Mouse (Mus musculus): ENCODE results near the gene Npcd. TPM values are rescaled to one million over a fixed set of nuclear protein-coding genes. Genes with fewer than 3 reads are reported as not detected.

Gene Npcd
- polyA plus RNA-seq, 1 experiment = not detected

GRCm38 (mm10) chr15:79829431-79829830 lies 4.6 kb downstream of the Npcd start:
- H3K27me3 ChIP-seq (ENCODE audit: control insufficient read depth, insufficient read depth, low read length) = no peaks in the 10 kb centered on the region
- peaks cover 17% of the 10 kb centered on the region for H3K4me1 ChIP-seq (ENCODE audit: control insufficient read depth, insufficient read depth, low read length)
- no peak overlapping the region for H3K4me3 ChIP-seq (ENCODE audit: control insufficient read depth, low read depth, low read length)
- H3K27ac ChIP-seq (ENCODE audit: control insufficient read depth, insufficient read depth, low read depth, low read length) = no peak overlapping the region
- no peak for TF ChIP-seq CTCF (IDR thresholded peaks at IDR 0.05; ENCODE audit: control insufficient read depth, insufficient read depth, insufficient replicate concordance, low read depth, low read length)
- no peak for TF ChIP-seq POLR2A (IDR thresholded peaks at IDR 0.05; ENCODE audit: control insufficient read depth, low read depth, low read length)
- no peaks in the 10 kb centered on the region for H3K36me3 ChIP-seq (ENCODE audit: control insufficient read depth, insufficient read depth, low read length)

DNA sequence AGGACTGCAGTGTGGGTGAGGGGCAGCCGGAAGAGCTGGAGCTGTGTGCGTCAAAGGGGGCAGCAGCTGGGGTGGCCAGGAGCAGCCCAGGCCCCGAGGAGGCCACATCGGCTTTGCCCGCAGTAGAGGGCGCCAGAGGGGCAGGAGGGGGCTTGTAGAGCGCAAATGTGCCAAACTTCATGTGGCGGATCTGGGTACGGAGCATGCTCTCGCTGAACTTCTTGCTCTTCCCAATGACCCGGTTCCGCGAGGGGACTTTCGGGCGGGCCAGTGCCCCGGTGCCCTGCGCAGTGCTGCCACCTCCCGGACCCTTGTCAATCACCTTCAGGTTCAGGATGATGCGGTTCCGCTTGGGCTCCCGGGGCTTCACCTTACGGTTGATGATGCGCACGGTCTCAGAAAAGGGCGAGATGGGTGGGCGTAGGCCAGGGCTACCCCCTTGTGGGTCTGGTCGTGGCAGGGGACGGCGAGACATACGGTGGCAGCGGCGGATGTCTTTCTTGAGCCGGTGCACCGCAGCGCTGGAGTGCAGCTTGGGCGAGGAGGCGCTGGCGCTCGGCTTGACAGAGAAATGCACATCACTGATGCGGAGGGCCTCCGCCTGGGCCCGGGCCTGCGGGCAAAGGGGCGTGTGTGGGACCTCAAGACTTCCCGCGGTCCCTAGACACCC lies 5.5 kb downstream of the Npcd start:
- Histone ChIP-seq H3K27me3 (ENCODE audit: control insufficient read depth, insufficient read depth, low read length) (no peaks in the 10 kb centered on the region), H3K36me3 (ENCODE audit: control insufficient read depth, insufficient read depth, low read length) (no peaks in the 10 kb centered on the region), H3K4me1 (ENCODE audit: control insufficient read depth, insufficient read depth, low read length) (peaks cover 13% of the 10 kb centered on the region), H3K27ac (ENCODE audit: control insufficient read depth, insufficient read depth, low read depth, low read length) (no peak overlapping the region), H3K4me3 (ENCODE audit: control insufficient read depth, low read depth, low read length) (peak overlapping the region; percentile 26)
- no peak for TF ChIP-seq POLR2A (IDR thresholded peaks at IDR 0.05; ENCODE audit: control insufficient read depth, low read depth, low read length)
- no peak for TF ChIP-seq CTCF (IDR thresholded peaks at IDR 0.05; ENCODE audit: control insufficient read depth, insufficient read depth, insufficient replicate concordance, low read depth, low read length)

- Histone ChIP-seq H3K27ac (ENCODE audit: control insufficient read depth, insufficient read depth, low read depth, low read length) (no peak overlapping the region), H3K27me3 (ENCODE audit: control insufficient read depth, insufficient read depth, low read length) (no peaks in the 10 kb centered on the region), H3K36me3 (ENCODE audit: control insufficient read depth, insufficient read depth, low read length) (no peaks in the 10 kb centered on the region), H3K4me3 (ENCODE audit: control insufficient read depth, low read depth, low read length) (no peak overlapping the region), H3K4me1 (ENCODE audit: control insufficient read depth, insufficient read depth, low read length) (peaks cover 6% of the 10 kb centered on the region)
- TF ChIP-seq CTCF (IDR thresholded peaks at IDR 0.05; ENCODE audit: control insufficient read depth, insufficient read depth, insufficient replicate concordance, low read depth, low read length) (no peak), POLR2A (IDR thresholded peaks at IDR 0.05; ENCODE audit: control insufficient read depth, low read depth, low read length) (no peak)
Observed at GRCm38 (mm10) chr15:79827778-79828210, 6.2 kb downstream of the Npcd start.

DNA sequence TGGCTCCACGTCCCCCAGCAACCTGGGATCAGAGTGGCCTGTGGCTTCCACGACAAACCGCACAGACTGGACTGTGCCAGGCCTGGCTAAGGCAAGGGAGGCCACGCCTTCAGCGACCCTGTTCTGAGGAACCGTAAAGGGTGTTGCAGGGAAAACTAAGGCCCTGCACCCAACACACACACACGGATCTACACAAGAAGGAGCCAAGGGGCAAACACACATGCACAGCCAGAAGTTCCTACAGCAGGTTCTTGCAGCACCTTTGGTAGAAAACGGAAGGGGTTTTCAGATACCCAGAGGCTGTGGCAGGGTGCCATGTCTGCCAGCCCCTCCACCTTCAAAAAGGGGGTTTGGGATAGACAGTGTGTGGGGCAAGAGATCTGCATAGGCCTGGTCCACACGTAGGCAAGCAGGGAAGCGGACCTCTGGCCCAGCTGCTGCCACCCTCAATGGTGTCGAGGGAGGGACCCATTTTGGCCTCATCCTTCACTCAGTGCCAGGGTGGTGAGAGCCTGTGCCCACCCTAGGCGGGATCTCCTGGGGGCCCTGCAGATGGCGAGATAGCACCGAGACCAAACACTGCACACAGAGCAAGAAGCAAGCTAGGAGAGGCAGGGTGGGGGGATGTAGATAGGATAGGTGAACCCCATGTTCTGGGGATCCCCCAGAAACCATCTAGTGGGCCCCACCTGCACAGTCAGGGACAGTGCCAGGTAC lies 6.8 kb downstream of the Npcd start:
- peaks cover 11% of the 10 kb centered on the region for H3K4me1 ChIP-seq (ENCODE audit: control insufficient read depth, insufficient read depth, low read length)
- no peak overlapping the region for H3K27ac ChIP-seq (ENCODE audit: control insufficient read depth, insufficient read depth, low read depth, low read length)
- no peaks in the 10 kb centered on the region for H3K36me3 ChIP-seq (ENCODE audit: control insufficient read depth, insufficient read depth, low read length)
- no peaks in the 10 kb centered on the region for H3K27me3 ChIP-seq (ENCODE audit: control insufficient read depth, insufficient read depth, low read length)
- TF ChIP-seq CTCF (IDR thresholded peaks at IDR 0.05; ENCODE audit: control insufficient read depth, insufficient read depth, insufficient replicate concordance, low read depth, low read length) = no peak
- no peak for TF ChIP-seq POLR2A (IDR thresholded peaks at IDR 0.05; ENCODE audit: control insufficient read depth, low read depth, low read length)
- no peak overlapping the region for H3K4me3 ChIP-seq (ENCODE audit: control insufficient read depth, low read depth, low read length)

GRCm38 (mm10) chr15:79826221-79826935 lies 7.7 kb downstream of the Npcd start:
- peaks cover 12% of the 10 kb centered on the region for H3K4me1 ChIP-seq (ENCODE audit: control insufficient read depth, insufficient read depth, low read length)
- no peak overlapping the region for H3K4me3 ChIP-seq (ENCODE audit: control insufficient read depth, low read depth, low read length)
- H3K36me3 ChIP-seq (ENCODE audit: control insufficient read depth, insufficient read depth, low read length) = no peaks in the 10 kb centered on the region

DNA sequence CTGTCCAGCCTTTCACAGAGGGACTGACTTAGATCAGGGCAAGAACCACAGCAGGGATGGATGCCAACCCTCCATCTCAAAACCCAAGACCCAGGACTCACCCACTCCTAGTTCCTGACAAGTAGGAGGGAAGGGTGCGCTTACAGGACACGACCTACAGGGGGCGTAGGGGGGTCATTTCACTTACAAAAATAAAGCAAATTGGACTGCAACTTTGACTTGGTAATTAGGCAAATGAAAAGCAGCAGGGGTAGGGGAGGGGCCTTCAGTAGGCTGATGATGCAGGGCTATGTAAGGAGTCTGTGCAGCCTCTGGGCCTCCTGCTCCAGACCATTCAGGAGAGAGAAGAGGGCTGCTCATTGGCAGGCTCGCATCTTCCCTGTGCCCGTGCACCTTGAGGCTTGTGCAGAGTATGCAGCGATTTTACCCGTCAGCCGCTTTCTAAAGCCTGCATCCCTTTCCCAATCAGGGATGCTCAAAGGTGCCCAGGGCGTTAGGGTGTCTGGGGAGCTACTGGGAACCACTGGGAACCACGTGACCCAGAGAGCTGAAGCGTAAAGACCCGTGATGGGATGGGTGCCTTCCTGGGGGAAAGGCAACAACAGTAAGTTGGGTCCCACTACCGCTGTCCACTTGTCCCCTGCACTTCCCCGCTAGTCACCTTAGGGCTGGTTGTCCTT lies 8.8 kb downstream of the Npcd start:
- Histone ChIP-seq H3K36me3 (ENCODE audit: control insufficient read depth, insufficient read depth, low read length) (no peaks in the 10 kb centered on the region), H3K4me1 (ENCODE audit: control insufficient read depth, insufficient read depth, low read length) (peaks cover 12% of the 10 kb centered on the region), H3K4me3 (ENCODE audit: control insufficient read depth, low read depth, low read length) (no peak overlapping the region), H3K27me3 (ENCODE audit: control insufficient read depth, insufficient read depth, low read length) (no peaks in the 10 kb centered on the region), H3K27ac (ENCODE audit: control insufficient read depth, insufficient read depth, low read depth, low read length) (no peak overlapping the region)
- TF ChIP-seq POLR2A (IDR thresholded peaks at IDR 0.05; ENCODE audit: control insufficient read depth, low read depth, low read length) (no peak), CTCF (IDR thresholded peaks at IDR 0.05; ENCODE audit: control insufficient read depth, insufficient read depth, insufficient replicate concordance, low read depth, low read length) (peak; percentile 68; the same call in 1 of the 2 replicates)

More at GRCm38 (mm10) chr15:79826221-79826935, 7.7 kb downstream of the Npcd start:
- Histone ChIP-seq H3K27me3 (ENCODE audit: control insufficient read depth, insufficient read depth, low read length) (no peaks in the 10 kb centered on the region), H3K27ac (ENCODE audit: control insufficient read depth, insufficient read depth, low read depth, low read length) (no peak overlapping the region)
- TF ChIP-seq POLR2A (IDR thresholded peaks at IDR 0.05; ENCODE audit: control insufficient read depth, low read depth, low read length) (no peak), CTCF (IDR thresholded peaks at IDR 0.05; ENCODE audit: control insufficient read depth, insufficient read depth, insufficient replicate concordance, low read depth, low read length) (no peak)
